Mouse (Mus musculus) CH12.LX (cell line): ENCODE measurements around the gene Cers6. TPM values are rescaled to one million over a fixed set of nuclear protein-coding genes. Genes with fewer than 3 reads are reported as not detected.
A peak's percentile ranks its signal among the peaks of the same experiment; 100 is the strongest.

Experiments
- DNase-seq: peaks from one replicate; pipeline ENCODE4 v3.0.0-alpha.2; 2013; ENCODE audit errors: extremely low read depth
- H3K27ac ChIP-seq: 2 replicates; pipeline ENCODE4 v1.5.1; 2012; ENCODE audit warnings: low read depth, mild to moderate bottlenecking, control low read depth, moderate library complexity; ENCODE audit not compliant: insufficient read depth
- H3K27me3 ChIP-seq: replicated peaks from 2 replicates; pipeline ENCODE3; 2012; ENCODE audit warnings: inconsistent platforms
- H3K36me3 ChIP-seq, 2 experiments: replicated peaks in 1 of 2; 2 replicates each; pipeline versions ENCODE3 to v1.6.1; 2012; ENCODE audit warnings: inconsistent platforms in 1 of 2, low read length in 1 of 2, mild to moderate bottlenecking in 1 of 2, mixed read lengths in 1 of 2, moderate library complexity in 1 of 2; ENCODE audit not compliant: control insufficient read depth in 1 of 2, insufficient read depth in 1 of 2
- H3K4me1 ChIP-seq, 2 experiments: 2 replicates each; pipeline ENCODE4 v1.6.1; 2012; ENCODE audit warnings: inconsistent platforms in 1 of 2, moderate library complexity in 1 of 2; ENCODE audit not compliant: insufficient read depth in 2 of 2, control insufficient read depth in 1 of 2
- H3K4me2 ChIP-seq: 2 replicates; pipeline ENCODE4 v1.6.1; 2012; ENCODE audit warnings: low read depth, mild to moderate bottlenecking, control low read depth; ENCODE audit not compliant: poor library complexity, insufficient read depth, severe bottlenecking
- H3K4me3 ChIP-seq, 3 experiments: fragments of 150-350 bp in 1 of 3; sonication (generic) in 1 of 3; replicated peaks in 1 of 3; 2 replicates each; pipeline versions ENCODE3 to v1.5.1; 2011 to 2012; ENCODE audit warnings: low read depth in 2 of 3, low read length in 2 of 3, mild to moderate bottlenecking in 2 of 3, moderate library complexity in 2 of 3, control low read depth in 1 of 3, improper control_type of control experiment in 1 of 3, inconsistent platforms in 1 of 3, mixed read lengths in 1 of 3; ENCODE audit not compliant: poor library complexity in 1 of 3
- H3K79me2 ChIP-seq: replicated peaks from 2 replicates; pipeline ENCODE4 v1.6.1; 2012; ENCODE audit warnings: mild to moderate bottlenecking, moderate library complexity; ENCODE audit not compliant: control insufficient read depth, poor library complexity, insufficient read depth, severe bottlenecking; ENCODE audit errors: extremely low read depth
- H3K9ac ChIP-seq: 2 replicates; pipeline ENCODE4 v1.6.1; 2012; ENCODE audit warnings: low read depth, mild to moderate bottlenecking, control low read depth, moderate library complexity; ENCODE audit not compliant: insufficient read depth
- H3K9me3 ChIP-seq: replicated peaks from 2 replicates; pipeline ENCODE3; 2012; ENCODE audit warnings: low read length, inconsistent platforms, mixed read lengths
- BHLHE40 ChIP-seq: IDR thresholded peaks from 2 replicates; pipeline ENCODE4 v1.6.1; 2011; ENCODE audit warnings: mild to moderate bottlenecking, low read depth, low read length, improper control_type of control experiment
- CHD2 ChIP-seq: IDR thresholded peaks from 2 replicates; pipeline ENCODE4 v1.6.1; 2011; ENCODE audit warnings: low read length, improper control_type of control experiment
- ELF1 ChIP-seq: IDR thresholded peaks from 2 replicates; pipeline ENCODE4 v1.6.1; 2014; ENCODE audit warnings: low read depth, mild to moderate bottlenecking, inconsistent platforms, low read length, improper control_type of control experiment
- EP300 ChIP-seq: IDR thresholded peaks from 2 replicates; pipeline ENCODE4 v1.6.1; 2011; ENCODE audit warnings: low read length, improper control_type of control experiment
- GABPA ChIP-seq: IDR thresholded peaks from 2 replicates; pipeline ENCODE4 v1.6.1; 2012; ENCODE audit warnings: low read depth, low read length, improper control_type of control experiment, inconsistent platforms; ENCODE audit not compliant: insufficient replicate concordance
- HCFC1 ChIP-seq: IDR thresholded peaks from 2 replicates; pipeline ENCODE4 v1.6.1; 2012; ENCODE audit warnings: low read depth, mild to moderate bottlenecking, inconsistent platforms, low read length, improper control_type of control experiment
- JUN ChIP-seq: IDR thresholded peaks from 2 replicates; pipeline ENCODE4 v1.6.1; 2011; ENCODE audit warnings: low read depth, mild to moderate bottlenecking, low read length, improper control_type of control experiment, moderate library complexity; ENCODE audit not compliant: insufficient read depth
- KAT2A ChIP-seq: IDR thresholded peaks from 2 replicates; pipeline ENCODE4 v1.6.1; 2012; ENCODE audit warnings: low read length, improper control_type of control experiment, inconsistent platforms; ENCODE audit not compliant: insufficient replicate concordance
- MAFK ChIP-seq: IDR thresholded peaks from 2 replicates; pipeline ENCODE4 v1.6.1; 2011; ENCODE audit warnings: low read length, improper control_type of control experiment; ENCODE audit not compliant: insufficient replicate concordance
- MAX ChIP-seq: IDR thresholded peaks from 2 replicates; pipeline ENCODE4 v1.6.1; 2011; ENCODE audit warnings: low read length, improper control_type of control experiment
- MAZ ChIP-seq: IDR thresholded peaks from 2 replicates; pipeline ENCODE4 v1.6.1; 2012; ENCODE audit warnings: low read depth, mild to moderate bottlenecking, inconsistent platforms, low read length, improper control_type of control experiment, moderate library complexity
- MEF2A ChIP-seq: IDR thresholded peaks from 2 replicates; pipeline ENCODE4 v1.6.1; 2014; ENCODE audit warnings: low read depth, mild to moderate bottlenecking, inconsistent platforms, low read length, improper control_type of control experiment, borderline replicate concordance
- MXI1 ChIP-seq: IDR thresholded peaks from 2 replicates; pipeline ENCODE4 v1.6.1; 2011; ENCODE audit warnings: mild to moderate bottlenecking, low read depth, low read length, improper control_type of control experiment
- MYC ChIP-seq: IDR thresholded peaks from 2 replicates; pipeline ENCODE4 v1.6.1; 2011; ENCODE audit warnings: low read depth, mild to moderate bottlenecking, improper control_type of control experiment, low read length
- NRF1 ChIP-seq: IDR thresholded peaks from 2 replicates; pipeline ENCODE4 v1.6.1; 2014; ENCODE audit warnings: low read depth, mild to moderate bottlenecking, inconsistent platforms, low read length, improper control_type of control experiment, moderate library complexity
- POLR2A ChIP-seq: IDR thresholded peaks from 2 replicates; pipeline ENCODE4 v1.6.1; 2011; ENCODE audit warnings: low read depth, mild to moderate bottlenecking, improper control_type of control experiment, low read length
- RAD21 ChIP-seq: IDR thresholded peaks from 2 replicates; pipeline ENCODE4 v1.6.1; 2011; ENCODE audit warnings: low read depth, mild to moderate bottlenecking, low read length, improper control_type of control experiment, moderate library complexity
- RCOR1 ChIP-seq: conservative IDR thresholded peaks from 2 replicates; pipeline ENCODE4 v1.6.1; 2012; ENCODE audit warnings: low read depth, mild to moderate bottlenecking, inconsistent platforms, low read length, improper control_type of control experiment
- SIN3A ChIP-seq: IDR thresholded peaks from 2 replicates; pipeline ENCODE4 v1.6.1; 2012; ENCODE audit warnings: low read length, improper control_type of control experiment, inconsistent platforms
- TCF12 ChIP-seq: IDR thresholded peaks from 2 replicates; pipeline ENCODE4 v1.6.1; 2014; ENCODE audit warnings: low read depth, mild to moderate bottlenecking, inconsistent platforms, low read length, improper control_type of control experiment
- ZKSCAN1 ChIP-seq: IDR thresholded peaks from 2 replicates; pipeline ENCODE4 v1.6.1; 2012; ENCODE audit warnings: low read depth, inconsistent platforms, low read length, improper control_type of control experiment, borderline replicate concordance
- dilution Hi-C: fragments of 300-500 bp; cut with MboI; formaldehyde crosslinking; loops from 2 replicates; pipeline ENCODE4 v1.14.3; 2020; ENCODE audit warnings: low sequenced_read_pairs; ENCODE audit not compliant: extremely low pct_unique_long_range_greater_than_20kb, extremely low pct_ligation_motif_present
- in situ Hi-C: fragments of 300-500 bp; cut with MboI; formaldehyde crosslinking; loops from 3 replicates; pipeline ENCODE4 v1.14.3; 2019; ENCODE audit warnings: low sequenced_read_pairs, low pct_ligation_motif_present, low pct_unique_long_range_greater_than_20kb, mixed read lengths
- polyA plus RNA-seq: library from polyadenylated mRNA; unstranded; fragments of >175 nt; gene quantifications from 2 replicates; pipeline ENCODE4 v1.2.1, GENCODE M21; 2012; ENCODE audit warnings: low read depth; ENCODE audit not compliant: insufficient read length
- total RNA-seq, 2 experiments: library from RNA; depleted of rRNA; stranded (reverse); fragments of 300-350 nt in 1 of 2; fragments of >200 nt in 1 of 2; gene quantifications; 2 replicates each; pipeline ENCODE4 v1.2.3; 2012 to 2014

Cers6 gene
- total and polyA plus RNA-seq, 3 experiments = not detected

DNA sequence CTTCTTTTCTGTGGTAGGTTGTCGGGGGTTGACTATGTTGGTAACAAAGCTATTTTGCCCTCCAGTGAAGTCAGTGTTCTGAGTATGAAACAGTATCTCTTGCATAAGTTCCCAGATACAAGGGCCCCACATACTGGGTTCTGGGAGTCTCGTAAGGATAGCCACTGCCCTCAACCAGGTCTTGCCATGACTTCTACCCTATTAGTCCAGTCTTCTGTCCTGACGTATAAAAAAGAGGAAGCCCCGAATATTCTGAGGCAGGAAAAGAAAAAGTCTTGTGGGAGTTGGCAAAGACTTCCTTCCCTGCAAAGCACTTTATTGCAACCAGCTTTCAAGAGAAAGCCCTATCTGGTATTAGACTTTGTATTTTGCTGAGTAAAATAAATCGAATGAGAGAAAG lies 248.0 kb downstream of the Cers6 start:
- H3K4me1 ChIP-seq = no peaks in the 10 kb centered on the region
- no peaks in the 10 kb centered on the region for H3K79me2 ChIP-seq
- peak overlapping the region; percentile 84; the same call in 1 of the 2 replicates for H3K4me2 ChIP-seq
- H3K36me3 ChIP-seq = no peaks in the 10 kb centered on the region
- no peak overlapping the region for H3K27ac ChIP-seq
- TF ChIP-seq MYC = no peak
- TF ChIP-seq RAD21 = no peak
- no peak for TF ChIP-seq ZKSCAN1
- no peak for TF ChIP-seq SIN3A
- no peak for TF ChIP-seq MAZ
- TF ChIP-seq BHLHE40 = no peak
- TF ChIP-seq NRF1 = no peak
- TF ChIP-seq JUN = no peak
- no peak for TF ChIP-seq RCOR1
- TF ChIP-seq MAFK = no peak
- no peak for TF ChIP-seq TCF12
- no peak overlapping the region for H3K4me3 ChIP-seq
- H3K9ac ChIP-seq = no peak overlapping the region
- in situ Hi-C loops (no loop called here), dilution Hi-C loops (no loop called here)
- H3K27me3 ChIP-seq = no peaks in the 10 kb centered on the region
- no peaks in the 10 kb centered on the region for H3K9me3 ChIP-seq
- DNase-seq = no peak

DNA sequence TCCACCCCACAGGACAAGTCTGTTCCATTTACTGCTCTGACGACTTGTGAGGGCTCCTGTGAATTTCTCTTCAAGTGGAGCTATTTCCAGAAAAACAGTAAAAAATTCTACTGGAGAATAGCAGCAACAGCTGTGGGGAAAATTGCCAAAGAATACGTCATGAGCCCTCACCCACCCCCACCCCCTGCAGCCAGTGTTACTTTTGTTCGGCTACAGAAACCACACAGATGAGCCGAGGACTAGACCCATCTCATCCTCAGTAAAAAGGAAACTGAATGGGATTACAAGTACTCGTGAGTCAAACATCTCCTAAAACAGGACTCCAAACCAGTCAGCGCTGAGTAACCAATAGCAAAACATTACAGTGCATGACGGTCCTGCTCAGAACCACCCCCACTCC lies 248.5 kb downstream of the Cers6 start:
- TF ChIP-seq MXI1 (no peak), NRF1 (no peak), HCFC1 (no peak), KAT2A (no peak), POLR2A (no peak), EP300 (no peak), GABPA (no peak), SIN3A (no peak), MEF2A (no peak), ELF1 (no peak), CHD2 (no peak), MAX (no peak), MAZ (no peak)
- no peaks in the 10 kb centered on the region for H3K9me3 ChIP-seq
- no peaks in the 10 kb centered on the region for H3K27me3 ChIP-seq
- no peak overlapping the region for H3K9ac ChIP-seq
- in situ Hi-C loops = no loop called here
- dilution Hi-C loops = no loop called here
- no peak overlapping the region for H3K27ac ChIP-seq
- H3K4me2 ChIP-seq = peak overlapping the region; percentile 84
- no peaks in the 10 kb centered on the region for H3K79me2 ChIP-seq
- H3K36me3 ChIP-seq = no peaks in the 10 kb centered on the region
- H3K4me1 ChIP-seq = no peaks in the 10 kb centered on the region
- H3K4me3 ChIP-seq = no peak overlapping the region
- no peak for DNase-seq
